ENCODE assay signal across 8 mouse cellular contexts in the genomic region with DNA sequence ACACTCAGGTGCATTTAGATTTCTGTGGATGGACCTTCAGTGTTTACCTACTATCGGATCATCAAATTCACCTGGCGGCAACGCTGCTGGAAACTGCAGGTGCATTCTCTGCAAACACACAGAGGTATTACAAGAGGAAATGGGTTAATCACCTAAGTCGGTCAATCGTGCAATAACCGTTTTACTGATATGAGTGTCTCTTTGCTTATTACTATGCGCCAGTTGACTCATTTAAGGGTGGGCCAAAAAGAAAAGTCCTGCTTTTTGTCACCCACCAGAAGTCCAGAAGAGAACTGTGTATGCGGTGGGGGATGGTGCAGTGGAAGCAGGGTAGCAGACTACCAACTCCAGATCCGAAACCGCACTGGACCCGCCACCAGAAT. TPM values are rescaled to one million over a fixed set of nuclear protein-coding genes. Genes with fewer than 3 reads are reported as not detected.
A peak's percentile ranks its signal among the peaks of the same experiment; 100 is the strongest.
DNase-seq lines count a peak whose midpoint lies in the region; ATAC-seq and TF ChIP-seq lines count a peak whose summit lies in the region.

No protein-coding gene starts in this region.

- peak overlapping the region; percentile 89 for H3K4me3 ChIP-seq in kidney, embryonic 14.5 days (ENCODE audit: low read length)
- H3K4me3 ChIP-seq in CH12.LX (replicated peaks in 1 of 3; ENCODE audit: low read depth in 2 of 3, low read length in 2 of 3, poor library complexity in 1 of 3): peak overlapping the region; percentile 57 to 82 (median 71)
- H3K4me3 ChIP-seq in embryonic facial prominence, embryonic 15.5 days (replicated peaks): peak overlapping the region; percentile 83
- H3K4me3 ChIP-seq in limb, embryonic 13.5 days: peak overlapping the region; percentile 86
- peak overlapping the region; percentile 81 for H3K4me3 ChIP-seq in stomach, embryonic 15.5 days (replicated peaks)

- TF ChIP-seq POLR2A in CH12.LX (IDR thresholded peaks at IDR 0.05; ENCODE audit: low read depth, low read length): no peak

- peaks cover 22% of the 10 kb centered on the region for H3K4me1 ChIP-seq in kidney, embryonic 14.5 days (ENCODE audit: control insufficient read depth, insufficient read depth, low read length)
- peaks cover 4 to 19% of the 10 kb centered on the region in 2 experiments; a peak in 3 of 4 replicates for H3K4me1 ChIP-seq in CH12.LX (ENCODE audit: control insufficient read depth in 1 of 2, insufficient read depth in 2 of 2)
- H3K4me1 ChIP-seq in embryonic facial prominence, embryonic 15.5 days: peaks cover 24% of the 10 kb centered on the region
- peaks cover 25% of the 10 kb centered on the region for H3K4me1 ChIP-seq in limb, embryonic 13.5 days
- H3K4me1 ChIP-seq in stomach, embryonic 15.5 days: peaks cover 9% of the 10 kb centered on the region

- no peaks in the 10 kb centered on the region for H3K27me3 ChIP-seq in kidney, embryonic 14.5 days (ENCODE audit: control insufficient read depth, insufficient read depth, low read length)
- no peaks in the 10 kb centered on the region for H3K27me3 ChIP-seq in CH12.LX (replicated peaks)
- no peaks in the 10 kb centered on the region for H3K27me3 ChIP-seq in embryonic facial prominence, embryonic 15.5 days
- no peaks in the 10 kb centered on the region for H3K27me3 ChIP-seq in limb, embryonic 13.5 days
- no peaks in the 10 kb centered on the region for H3K27me3 ChIP-seq in stomach, embryonic 15.5 days (replicated peaks)

- peaks cover 38% of the 10 kb centered on the region for H3K79me2 ChIP-seq in CH12.LX (replicated peaks; ENCODE audit: control insufficient read depth, extremely low read depth, insufficient read depth, poor library complexity, severe bottlenecking)

- dilution Hi-C loops in CH12.LX (cut with MboI; ENCODE audit: extremely low pct_ligation_motif_present, extremely low pct_unique_long_range_greater_than_20kb, low sequenced_read_pairs): no loop called here

- ATAC-seq in kidney, embryonic 14.5 days (ENCODE audit: low FRiP score, low TSS enrichment): no peak
- no peak for ATAC-seq in embryonic facial prominence, embryonic 15.5 days (ENCODE audit: insufficient number of reproducible peaks, low FRiP score, low TSS enrichment, low read depth)
- no peak for ATAC-seq in limb, embryonic 13.5 days (ENCODE audit: low FRiP score, low read depth)
- no peak for ATAC-seq in stomach, embryonic 15.5 days (ENCODE audit: insufficient read depth, low FRiP score, low read depth)

- in situ Hi-C loops in CH12.LX (cut with MboI; ENCODE audit: low pct_ligation_motif_present, low pct_unique_long_range_greater_than_20kb, low sequenced_read_pairs): no loop called here

- H3K4me2 ChIP-seq in kidney, embryonic 14.5 days (replicated peaks; ENCODE audit: low read depth, low read length): peak overlapping the region; percentile 77
- peak overlapping the region; percentile 63 for H3K4me2 ChIP-seq in CH12.LX (ENCODE audit: insufficient read depth, low read depth, poor library complexity, severe bottlenecking)
- peak overlapping the region; percentile 63 for H3K4me2 ChIP-seq in embryonic facial prominence, embryonic 15.5 days (replicated peaks)
- H3K4me2 ChIP-seq in limb, embryonic 13.5 days (replicated peaks): peak overlapping the region; percentile 68
- peak overlapping the region; percentile 62 for H3K4me2 ChIP-seq in stomach, embryonic 15.5 days

- 6% methylated on average over 11 of the region's 11 CpGs for WGBS in kidney, embryonic 14.5 days
- 6% methylated on average over 11 of the region's 11 CpGs for WGBS in embryonic facial prominence, embryonic 15.5 days
- 7% methylated on average over 11 of the region's 11 CpGs for WGBS in limb, embryonic 13.5 days
- WGBS in stomach, embryonic 15.5 days: 1% methylated on average over 11 of the region's 11 CpGs

- no peak; the same call in 1 of the 2 replicates for TF ChIP-seq RAD21 in CH12.LX (IDR thresholded peaks at IDR 0.05; ENCODE audit: low read depth, low read length)

- peaks cover 9% of the 10 kb centered on the region for H3K36me3 ChIP-seq in kidney, embryonic 14.5 days (ENCODE audit: control insufficient read depth, insufficient read depth, low read length)
- H3K36me3 ChIP-seq in CH12.LX (replicated peaks in 1 of 2; ENCODE audit: control insufficient read depth in 1 of 2, insufficient read depth in 1 of 2, low read length in 1 of 2): peaks cover 0 to 7% of the 10 kb centered on the region in 2 experiments
- 0 out of 2 replicates have a peak, but pooled peaks cover 7% of the 10 kb centered on the region for H3K36me3 ChIP-seq in embryonic facial prominence, embryonic 15.5 days
- H3K36me3 ChIP-seq in limb, embryonic 13.5 days: peaks cover 12% of the 10 kb centered on the region; the same call in 1 of the 2 replicates
- H3K36me3 ChIP-seq in stomach, embryonic 15.5 days: no peaks in the 10 kb centered on the region

- no peaks in the 10 kb centered on the region for H3K9me3 ChIP-seq in kidney, embryonic 14.5 days (ENCODE audit: control insufficient read depth, low read length)
- H3K9me3 ChIP-seq in CH12.LX (replicated peaks; ENCODE audit: low read length): no peaks in the 10 kb centered on the region
- no peaks in the 10 kb centered on the region for H3K9me3 ChIP-seq in embryonic facial prominence, embryonic 15.5 days (replicated peaks)
- H3K9me3 ChIP-seq in limb, embryonic 13.5 days: no peaks in the 10 kb centered on the region
- H3K9me3 ChIP-seq in stomach, embryonic 15.5 days: no peaks in the 10 kb centered on the region

- TF ChIP-seq EP300 in CH12.LX (IDR thresholded peaks at IDR 0.05; ENCODE audit: low read length): peak; percentile 82

- peak overlapping the region; percentile 72 for H3K27ac ChIP-seq in kidney, embryonic 14.5 days (ENCODE audit: low read depth, low read length)
- H3K27ac ChIP-seq in CH12.LX (ENCODE audit: insufficient read depth, low read depth): peak overlapping the region; percentile 31; the same call in 1 of the 2 replicates
- peak overlapping the region; percentile 99 for H3K27ac ChIP-seq in embryonic facial prominence, embryonic 15.5 days (replicated peaks)
- peak overlapping the region; percentile 65; the same call in 1 of the 2 replicates for H3K27ac ChIP-seq in limb, embryonic 13.5 days
- peak overlapping the region; percentile 67 for H3K27ac ChIP-seq in stomach, embryonic 15.5 days

- no peak for DNase-seq in kidney, adult 9 months
- DNase-seq in CH12.LX (ENCODE audit: extremely low read depth) (no peak), MN1 (ENCODE audit: low spot score) (no peak)
- no peak for DNase-seq in cerebellum, postnatal 14 days

- TF ChIP-seq CTCF in CH12.LX (conservative IDR thresholded peaks at IDR 0.05 in 1 of 2, IDR thresholded peaks at IDR 0.05 in 1 of 2; ENCODE audit: low read depth in 2 of 2, low read length in 2 of 2): no peak

- H3K9ac ChIP-seq in kidney, embryonic 14.5 days (ENCODE audit: low read depth, low read length): peak overlapping the region; percentile 78
- peak overlapping the region; percentile 87 for H3K9ac ChIP-seq in CH12.LX (ENCODE audit: insufficient read depth, low read depth)
- peak overlapping the region; percentile 56 for H3K9ac ChIP-seq in embryonic facial prominence, embryonic 15.5 days
- peak overlapping the region; percentile 80 for H3K9ac ChIP-seq in limb, embryonic 13.5 days
- peak overlapping the region; percentile 56 for H3K9ac ChIP-seq in stomach, embryonic 15.5 days

TF ChIP-seq in CH12.LX, 34 proteins besides CTCF, POLR2A, EP300 and RAD21 (continues in another document):
- no peak for TF ChIP-seq CHD1 (IDR thresholded peaks at IDR 0.05; ENCODE audit: low read depth, low read length)
- peak; percentile 22; the same call in 1 of the 2 replicates for TF ChIP-seq ETS1 (conservative IDR thresholded peaks at IDR 0.05; ENCODE audit: low read depth, low read length)
- no peak for TF ChIP-seq ZKSCAN1 (IDR thresholded peaks at IDR 0.05; ENCODE audit: borderline replicate concordance, low read depth, low read length)
- TF ChIP-seq BHLHE40 (IDR thresholded peaks at IDR 0.05; ENCODE audit: low read depth, low read length): 0 out of 2 replicates have a peak, but pooled peaks have one; percentile 49
- TF ChIP-seq POLR2AphosphoS2 (IDR thresholded peaks at IDR 0.05; ENCODE audit: low read depth, low read length): no peak
- no peak for TF ChIP-seq PAX5 (IDR thresholded peaks at IDR 0.05; ENCODE audit: low read length)
- no peak for TF ChIP-seq ZC3H11A (IDR thresholded peaks at IDR 0.05; ENCODE audit: low read depth, low read length)
- TF ChIP-seq NELFE (IDR thresholded peaks at IDR 0.05; ENCODE audit: low read depth, low read length): no peak
- no peak for TF ChIP-seq MAFK (IDR thresholded peaks at IDR 0.05; ENCODE audit: insufficient replicate concordance, low read length)
- TF ChIP-seq RCOR1 (conservative IDR thresholded peaks at IDR 0.05; ENCODE audit: low read depth, low read length): no peak
- TF ChIP-seq SIN3A (IDR thresholded peaks at IDR 0.05; ENCODE audit: low read length): no peak
- no peak for TF ChIP-seq MXI1 (IDR thresholded peaks at IDR 0.05; ENCODE audit: low read depth, low read length)
- peak; percentile 62; the same call in 1 of the 2 replicates for TF ChIP-seq JUN (IDR thresholded peaks at IDR 0.05; ENCODE audit: insufficient read depth, low read depth, low read length)
- TF ChIP-seq MEF2A (IDR thresholded peaks at IDR 0.05; ENCODE audit: borderline replicate concordance, low read depth, low read length): 0 out of 2 replicates have a peak, but pooled peaks have one; percentile 5
- no peak for TF ChIP-seq E2F4 (IDR thresholded peaks at IDR 0.05; ENCODE audit: insufficient replicate concordance, low read depth, low read length)
- TF ChIP-seq MAZ (IDR thresholded peaks at IDR 0.05; ENCODE audit: low read depth, low read length): no peak

RNA-seq across cellular contexts. Expression of gene Asxl1, which starts 0.6 kb away (rescaled TPM):
- polyA plus RNA-seq in kidney, embryonic 14.5 days (2014; fragmentation: Nextera tagmentation; extraction: Ambion mirVana): 15.5 and 20.8 TPM in 2 replicates
- 18.0 and 19.0 TPM in 2 replicates for total RNA-seq in CH12.LX (2012; rRNA removed)
- total RNA-seq in CH12.LX (2014; rRNA removed): 12.7 and 13.2 TPM in 2 replicates
- polyA plus RNA-seq in CH12.LX (2012; ENCODE audit: insufficient read length, low read depth): 28.3 and 31.1 TPM in 2 replicates
- polyA plus RNA-seq in embryonic facial prominence, embryonic 15.5 days (2015; fragmentation: Nextera tagmentation; extraction: Ambion mirVana): 12.3 and 13.4 TPM in 2 replicates
- 13.2 and 14.2 TPM in 2 replicates for polyA plus RNA-seq in limb, embryonic 13.5 days (2015; fragmentation: Nextera tagmentation; extraction: Ambion mirVana)
- polyA plus RNA-seq in stomach, embryonic 15.5 days (2015; fragmentation: Nextera tagmentation; extraction: Ambion mirVana): 11.3 and 14.4 TPM in 2 replicates

RNA-seq across cellular contexts. Expression of gene Kif3b, which starts 53.8 kb away (rescaled TPM):
- 4.4 and 5.6 TPM in 2 replicates for polyA plus RNA-seq in kidney, embryonic 14.5 days (2014; fragmentation: Nextera tagmentation; extraction: Ambion mirVana)
- total RNA-seq in CH12.LX (2012; rRNA removed) (9.9 and 10.6 TPM in 2 replicates), CH12.LX (2014; rRNA removed) (8.5 and 9.1 TPM in 2 replicates)
- polyA plus RNA-seq in CH12.LX (2012; ENCODE audit: insufficient read length, low read depth): 15.8 and 16.5 TPM in 2 replicates
- polyA plus RNA-seq in embryonic facial prominence, embryonic 15.5 days (2015; fragmentation: Nextera tagmentation; extraction: Ambion mirVana): 7.5 and 9.0 TPM in 2 replicates
- 6.0 and 6.3 TPM in 2 replicates for polyA plus RNA-seq in limb, embryonic 13.5 days (2015; fragmentation: Nextera tagmentation; extraction: Ambion mirVana)
- polyA plus RNA-seq in stomach, embryonic 15.5 days (2015; fragmentation: Nextera tagmentation; extraction: Ambion mirVana): 6.3 and 7.0 TPM in 2 replicates

Comparison
In these comparisons a context has a peak if more than half of its experiments do, and no peak if none do; other contexts are left out.
1. H3K27ac ChIP-seq: peak in every context shown above with its lines; median percentile 99 in embryonic facial prominence, embryonic 15.5 days; 72 in kidney, embryonic 14.5 days; 67 in stomach, embryonic 15.5 days; 65 in limb, embryonic 13.5 days; 31 in CH12.LX.